Mouse (Mus musculus) cerebellum, adult 2 months (tissue): ENCODE measurements around the gene Peli1.

Experiments used
- CTCF ChIP-seq: fragments of 200-500 bp; IDR thresholded peaks from 2 replicates; pipeline ENCODE4 v1.5.1; 2011; ENCODE audit warnings: low read depth, mild to moderate bottlenecking, control low read depth, low read length, moderate library complexity, borderline replicate concordance; ENCODE audit not compliant: insufficient read depth
- POLR2A ChIP-seq: fragments of 200-500 bp; IDR thresholded peaks from 2 replicates; pipeline ENCODE4 v1.6.1; 2011; ENCODE audit warnings: low read length, control low read depth, borderline replicate concordance; ENCODE audit not compliant: insufficient read depth

GRCm38 (mm10) chr11:21107120-21107519, 16.0 kb downstream of the Peli1 start:
- TF ChIP-seq CTCF (no peak), POLR2A (no peak)
